Mouse (Mus musculus): ENCODE measurements around the gene Stk17b. TPM values are rescaled to one million over a fixed set of nuclear protein-coding genes. Genes with fewer than 3 reads are reported as not detected.
A peak's percentile ranks its signal among the peaks of the same experiment; 100 is the strongest.
"Not testable (repeated sequence)": the region's sequence is repeated elsewhere in the genome, so short reads cannot be mapped to it uniquely, and the experiment has no call there.

Gene Stk17b
- total RNA-seq, 2 experiments from 2014 or later = 5.4 to 6.7 TPM

GRCm38 (mm10) chr1:53728489-53729225 is 56.4 kb downstream of the Stk17b start:
- no peak for DNase-seq (ENCODE audit: low spot score in 2 of 2)

- DNase-seq (ENCODE audit: low spot score in 2 of 2) = no peak
These were observed 58.1 kb downstream of the Stk17b start for GRCm38 (mm10) chr1:53726883-53727282.

- no peak for DNase-seq (ENCODE audit: low spot score in 2 of 2)
These were observed 63.7 kb downstream of the Stk17b start for GRCm38 (mm10) chr1:53721353-53721752.

- no peak for DNase-seq (ENCODE audit: low spot score in 2 of 2)
These were observed 64.2 kb downstream of the Stk17b start for GRCm38 (mm10) chr1:53720601-53721351.

GRCm38 (mm10) chr1:53715966-53716515 is 69.0 kb downstream of the Stk17b start:
- no peak for DNase-seq (ENCODE audit: low spot score in 2 of 2)

GRCm38 (mm10) chr1:53715446-53715845 is 69.6 kb downstream of the Stk17b start:
- DNase-seq (ENCODE audit: low spot score in 2 of 2) = no peak

GRCm38 (mm10) chr1:53713383-53713782 is 71.6 kb downstream of the Stk17b start:
- peak in 1 of 2 experiments; percentile 19 for DNase-seq (ENCODE audit: low spot score in 2 of 2)

GRCm38 (mm10) chr1:53711069-53711468 is 74.0 kb downstream of the Stk17b start:
- no peak for DNase-seq (ENCODE audit: low spot score in 2 of 2)

- not testable (repeated sequence) for DNase-seq (ENCODE audit: low spot score in 2 of 2)
These were observed 75.4 kb downstream of the Stk17b start for GRCm38 (mm10) chr1:53709602-53710001.

GRCm38 (mm10) chr1:53706431-53707361 is 78.3 kb downstream of the Stk17b start, which contains the start of gene Dnah7a:
Gene Dnah7a (minus strand): TSS chr1:53706784.
- DNase-seq (ENCODE audit: low spot score in 2 of 2) = peak; percentile 55 to 63

Other genes with a start within 250 kb of the Stk17b start
- 1 to 10 TPM; 6.5 to 8.4 TPM for gene Dnah7a, start 78.4 kb downstream of the Stk17b start, total RNA-seq (2021)

All from left cerebral cortex, adult 18-20 months (tissue).